Mouse (Mus musculus): ENCODE measurements around the gene 2310007B03Rik. TPM values are rescaled to one million over a fixed set of nuclear protein-coding genes. Genes with fewer than 3 reads are reported as not detected.
"Not testable (repeated sequence)": the region's sequence is repeated elsewhere in the genome, so short reads cannot be mapped to it uniquely, and the experiment has no call there.

2310007B03Rik gene
- 65.3 and 73.6 TPM in 2 replicates for polyA plus RNA-seq (2015; fragmentation: Nextera tagmentation; extraction: Ambion mirVana)

GRCm38 (mm10) chr1:93160501-93161133 is at the start of gene 2310007B03Rik:
Gene 2310007B03Rik (minus strand): TSS chr1:93160948.
- peak; percentile 65 for DNase-seq (ENCODE audit: low spot score)
- 0 out of 2 replicates have a peak, but pooled peaks cover 3% of the 10 kb centered on the region for H3K4me1 ChIP-seq (ENCODE audit: insufficient read depth, low read depth, low read length)
- H3K36me3 ChIP-seq (ENCODE audit: insufficient read depth, low read length): no peaks in the 10 kb centered on the region
- TF ChIP-seq EP300 (IDR thresholded peaks at IDR 0.05) (peak; percentile 29), CTCF (IDR thresholded peaks at IDR 0.05) (no peak)
- H3K4me3 ChIP-seq (ENCODE audit: low read depth, low read length): peak within 1 kb of the TSS; percentile 39
- WGBS: 48% methylated on average over 8 of the region's 8 CpGs
- no peaks in the 10 kb centered on the region for H3K9me3 ChIP-seq (ENCODE audit: low read length)
- ATAC-seq: peak; percentile 44
- peak within 1 kb of the TSS; percentile 38 for H3K9ac ChIP-seq (replicated peaks; ENCODE audit: low read depth)
- H3K27me3 ChIP-seq (replicated peaks; ENCODE audit: insufficient read depth, low read length): no peaks in the 10 kb centered on the region
- H3K4me2 ChIP-seq (replicated peaks; ENCODE audit: low read depth, low read length): peak within 1 kb of the TSS; percentile 46
- H3K27ac ChIP-seq (ENCODE audit: low read length): peak within 1 kb of the TSS; percentile 93

DNA sequence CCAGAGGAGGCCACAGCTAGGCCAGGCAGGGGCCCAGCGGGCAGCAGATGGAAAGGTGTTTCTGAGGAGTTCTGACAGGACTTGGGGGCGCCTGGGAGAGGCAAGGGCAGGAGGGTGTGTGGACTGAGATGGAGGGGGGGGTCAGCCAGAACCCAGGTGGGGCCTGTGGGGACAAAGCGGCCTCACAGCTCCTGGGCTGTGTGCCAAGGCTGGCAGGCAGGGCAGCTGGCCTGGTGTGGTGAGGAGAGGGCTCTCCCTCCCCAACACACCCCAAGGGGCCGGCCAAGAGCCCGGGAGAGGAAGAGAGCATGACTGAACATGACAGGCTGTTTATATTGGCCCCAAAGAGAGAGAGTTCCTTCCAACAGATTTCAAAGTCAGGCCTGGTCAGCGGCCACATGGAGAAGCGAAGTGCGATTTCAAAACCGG is 49.5 kb upstream of the 2310007B03Rik start:
- Histone ChIP-seq H3K9me3 (ENCODE audit: low read length) (no peaks in the 10 kb centered on the region), H3K27ac (ENCODE audit: low read length) (peak overlapping the region; percentile 62), H3K4me1 (ENCODE audit: insufficient read depth, low read depth, low read length) (peaks cover 17% of the 10 kb centered on the region), H3K36me3 (ENCODE audit: insufficient read depth, low read length) (no peaks in the 10 kb centered on the region), H3K9ac (replicated peaks; ENCODE audit: low read depth) (no peak overlapping the region), H3K4me3 (ENCODE audit: low read depth, low read length) (no peak overlapping the region), H3K27me3 (replicated peaks; ENCODE audit: insufficient read depth, low read length) (no peaks in the 10 kb centered on the region), H3K4me2 (replicated peaks; ENCODE audit: low read depth, low read length) (no peak overlapping the region)
- WGBS: 4% methylated on average over 8 of the region's 9 CpGs
- TF ChIP-seq EP300 (IDR thresholded peaks at IDR 0.05) (no peak), CTCF (IDR thresholded peaks at IDR 0.05) (peak; percentile 31; the same call in 1 of the 2 replicates)
- DNase-seq (ENCODE audit: low spot score): peak; percentile 92
- peak; percentile 91 for ATAC-seq

- H3K4me2 ChIP-seq (replicated peaks; ENCODE audit: low read depth, low read length): no peak overlapping the region
- DNase-seq (ENCODE audit: low spot score) (no peak), ATAC-seq (no peak)
- H3K9ac ChIP-seq (replicated peaks; ENCODE audit: low read depth): no peak overlapping the region
- TF ChIP-seq EP300 (IDR thresholded peaks at IDR 0.05) (no peak), CTCF (IDR thresholded peaks at IDR 0.05) (no peak)
- H3K36me3 ChIP-seq (ENCODE audit: insufficient read depth, low read length): no peaks in the 10 kb centered on the region
- H3K4me1 ChIP-seq (ENCODE audit: insufficient read depth, low read depth, low read length): peaks cover 17% of the 10 kb centered on the region
- H3K4me3 ChIP-seq (ENCODE audit: low read depth, low read length): no peak overlapping the region
- 77% methylated on average over 4 of the region's 4 CpGs for WGBS
- no peaks in the 10 kb centered on the region for H3K27me3 ChIP-seq (replicated peaks; ENCODE audit: insufficient read depth, low read length)
- H3K9me3 ChIP-seq (ENCODE audit: low read length): no peaks in the 10 kb centered on the region
- no peak overlapping the region for H3K27ac ChIP-seq (ENCODE audit: low read length)
Measured at GRCm38 (mm10) chr1:93207536-93208064, 46.9 kb upstream of the 2310007B03Rik start.

DNA sequence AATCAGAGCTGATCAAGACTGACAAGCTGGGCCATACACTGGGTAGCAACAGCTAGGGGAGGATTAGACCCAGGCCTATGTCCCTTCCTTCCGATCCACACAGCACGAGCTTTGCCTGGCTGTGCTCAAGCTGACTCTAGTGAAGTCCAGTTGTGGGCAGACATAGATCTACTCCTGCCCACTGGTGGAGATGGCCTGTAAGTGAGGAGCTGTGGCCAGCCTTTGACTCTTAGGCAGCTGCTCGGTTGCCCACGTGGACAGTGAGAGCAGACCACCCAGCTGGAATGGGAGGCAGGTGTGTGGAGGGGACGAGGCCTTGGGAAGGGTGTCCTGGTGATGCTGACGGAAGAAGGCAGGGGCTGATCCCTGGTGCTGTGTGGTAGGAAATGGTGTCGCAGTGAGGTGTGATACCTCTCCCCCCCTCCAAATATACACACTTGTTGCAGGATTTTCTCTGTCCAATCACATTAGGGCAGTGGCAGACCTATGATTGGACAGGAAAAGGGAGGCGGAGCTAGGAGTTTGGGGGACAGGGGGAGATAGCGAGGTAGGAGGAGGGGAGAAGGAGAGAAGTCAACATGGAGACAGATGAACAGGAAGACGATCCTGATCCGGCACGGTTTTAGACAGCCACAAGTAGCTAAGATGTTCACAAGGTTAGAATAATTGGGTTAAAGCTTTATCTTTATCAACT is 45.7 kb upstream of the 2310007B03Rik start:
- Histone ChIP-seq H3K4me1 (ENCODE audit: insufficient read depth, low read depth, low read length) (peaks cover 12% of the 10 kb centered on the region), H3K4me2 (replicated peaks; ENCODE audit: low read depth, low read length) (no peak overlapping the region), H3K9ac (replicated peaks; ENCODE audit: low read depth) (no peak overlapping the region), H3K36me3 (ENCODE audit: insufficient read depth, low read length) (no peaks in the 10 kb centered on the region), H3K27ac (ENCODE audit: low read length) (no peak overlapping the region), H3K9me3 (ENCODE audit: low read length) (no peaks in the 10 kb centered on the region), H3K27me3 (replicated peaks; ENCODE audit: insufficient read depth, low read length) (no peaks in the 10 kb centered on the region), H3K4me3 (ENCODE audit: low read depth, low read length) (no peak overlapping the region)
- WGBS: 47% methylated on average over 12 of the region's 12 CpGs
- TF ChIP-seq CTCF (IDR thresholded peaks at IDR 0.05): peak; percentile 61
- TF ChIP-seq EP300 (IDR thresholded peaks at IDR 0.05): no peak
- no peak for ATAC-seq
- DNase-seq (ENCODE audit: low spot score): no peak

DNA sequence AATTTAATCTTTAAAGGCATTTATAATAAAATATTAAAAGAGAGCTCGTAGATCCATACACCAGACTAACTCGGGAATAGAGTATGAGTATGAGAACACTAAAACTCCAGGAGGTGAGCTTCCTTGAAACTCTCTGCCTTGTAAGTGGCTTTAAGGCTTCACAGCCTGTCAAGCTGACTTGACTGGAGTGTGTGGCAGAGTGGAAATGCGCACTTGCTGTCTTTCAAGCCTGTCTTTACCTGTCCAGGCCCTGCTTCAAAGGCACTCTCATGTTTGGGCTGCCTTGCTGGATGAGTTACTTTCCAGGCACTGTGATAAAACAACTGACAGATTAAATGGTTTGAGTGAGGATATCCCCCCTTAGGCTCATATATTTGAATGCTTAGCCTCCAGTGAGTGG is 37.2 kb upstream of the 2310007B03Rik start:
- H3K4me3 ChIP-seq (ENCODE audit: low read depth, low read length): no peak overlapping the region
- ATAC-seq (no peak), DNase-seq (ENCODE audit: low spot score) (no peak)
- no peaks in the 10 kb centered on the region for H3K4me1 ChIP-seq (ENCODE audit: insufficient read depth, low read depth, low read length)
- no peak overlapping the region for H3K4me2 ChIP-seq (replicated peaks; ENCODE audit: low read depth, low read length)
- H3K27ac ChIP-seq (ENCODE audit: low read length): no peak overlapping the region
- WGBS: 89% methylated on average over 3 of the region's 3 CpGs
- H3K9me3 ChIP-seq (ENCODE audit: low read length): no peaks in the 10 kb centered on the region
- H3K9ac ChIP-seq (replicated peaks; ENCODE audit: low read depth): no peak overlapping the region
- H3K27me3 ChIP-seq (replicated peaks; ENCODE audit: insufficient read depth, low read length): no peaks in the 10 kb centered on the region
- no peaks in the 10 kb centered on the region for H3K36me3 ChIP-seq (ENCODE audit: insufficient read depth, low read length)
- no peak for TF ChIP-seq EP300 (IDR thresholded peaks at IDR 0.05)
- TF ChIP-seq CTCF (IDR thresholded peaks at IDR 0.05): no peak

DNA sequence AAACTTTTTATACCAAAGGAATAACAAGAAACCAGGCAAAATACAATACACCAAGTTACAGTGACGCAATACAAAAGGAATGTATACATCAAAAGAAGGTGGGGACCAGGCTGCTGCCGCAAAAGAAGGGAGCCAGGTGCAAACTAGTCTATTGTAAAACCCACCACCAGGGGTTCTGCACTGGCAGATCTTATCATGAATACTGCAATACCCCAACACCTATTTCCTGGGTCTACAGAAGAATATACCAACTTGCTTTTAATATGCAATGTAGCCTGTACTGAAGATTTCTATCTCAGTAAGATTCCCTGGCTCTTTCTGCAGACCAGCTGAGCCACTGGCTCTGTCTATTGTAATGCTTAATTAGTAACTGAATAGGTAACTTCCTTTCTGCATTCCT is 36.7 kb upstream of the 2310007B03Rik start:
- not testable (repeated sequence) for H3K4me3 ChIP-seq (ENCODE audit: low read depth, low read length); H3K9me3 ChIP-seq (ENCODE audit: low read length); H3K9ac ChIP-seq (replicated peaks; ENCODE audit: low read depth); H3K4me2 ChIP-seq (replicated peaks; ENCODE audit: low read depth, low read length); H3K36me3 ChIP-seq (ENCODE audit: insufficient read depth, low read length); H3K4me1 ChIP-seq (ENCODE audit: insufficient read depth, low read depth, low read length); H3K27me3 ChIP-seq (replicated peaks; ENCODE audit: insufficient read depth, low read length); H3K27ac ChIP-seq (ENCODE audit: low read length); DNase-seq (ENCODE audit: low spot score); ATAC-seq
- 79% methylated on average over 2 of the region's 2 CpGs for WGBS
